Mouse (Mus musculus) heart, embryonic 10.5 days (tissue): ENCODE data around the gene Anp32b. TPM values are rescaled to one million over a fixed set of nuclear protein-coding genes. Genes with fewer than 3 reads are reported as not detected.
A peak's percentile ranks its signal among the peaks of the same experiment; 100 is the strongest.

Experiments used
- DNase-seq: peaks from one replicate; pipeline ENCODE4 v3.0.0-alpha.2; 2017; ENCODE audit warnings: low spot score
- H3K27ac ChIP-seq: fragments of 300-500 bp; sonication (generic); 2 replicates; pipeline ENCODE4 v1.5.1; 2016; ENCODE audit warnings: mild to moderate bottlenecking
- H3K27me3 ChIP-seq: fragments of 300-500 bp; sonication (generic); 2 replicates; pipeline ENCODE4 v1.6.1; 2016; ENCODE audit warnings: mild to moderate bottlenecking; ENCODE audit not compliant: poor library complexity, insufficient read depth, severe bottlenecking
- H3K36me3 ChIP-seq: fragments of 300-500 bp; sonication (generic); 2 replicates; pipeline ENCODE4 v1.6.1; 2016; ENCODE audit warnings: mild to moderate bottlenecking, moderate library complexity
- H3K4me1 ChIP-seq: fragments of 300-500 bp; sonication (generic); 2 replicates; pipeline ENCODE4 v1.6.1; 2016; ENCODE audit warnings: mild to moderate bottlenecking
- H3K4me3 ChIP-seq: fragments of 300-500 bp; sonication (generic); 2 replicates; pipeline ENCODE4 v1.5.1; 2016; ENCODE audit warnings: mild to moderate bottlenecking, moderate library complexity
- H3K9me3 ChIP-seq: fragments of 300-500 bp; sonication (generic); 2 replicates; pipeline ENCODE4 v1.6.1; 2016; ENCODE audit warnings: mild to moderate bottlenecking, moderate library complexity
- WGBS: fragments of 180-500 bp; shearing (Covaris S2); methylation state at CpG from one replicate; pipeline ENCODE4 v1.1.7; 2016; 5-methylcytosine and 5-hydroxymethylcytosine counted together
- polyA plus RNA-seq: library from polyadenylated mRNA; unstranded; fragments of >200 nt; fragmentation: Nextera tagmentation; extraction: Ambion mirVana; gene quantifications from 2 replicates; pipeline ENCODE4 v1.2.1, GENCODE M21; 2016

The Anp32b gene
- polyA plus RNA-seq: 246 and 343 TPM in 2 replicates

DNA sequence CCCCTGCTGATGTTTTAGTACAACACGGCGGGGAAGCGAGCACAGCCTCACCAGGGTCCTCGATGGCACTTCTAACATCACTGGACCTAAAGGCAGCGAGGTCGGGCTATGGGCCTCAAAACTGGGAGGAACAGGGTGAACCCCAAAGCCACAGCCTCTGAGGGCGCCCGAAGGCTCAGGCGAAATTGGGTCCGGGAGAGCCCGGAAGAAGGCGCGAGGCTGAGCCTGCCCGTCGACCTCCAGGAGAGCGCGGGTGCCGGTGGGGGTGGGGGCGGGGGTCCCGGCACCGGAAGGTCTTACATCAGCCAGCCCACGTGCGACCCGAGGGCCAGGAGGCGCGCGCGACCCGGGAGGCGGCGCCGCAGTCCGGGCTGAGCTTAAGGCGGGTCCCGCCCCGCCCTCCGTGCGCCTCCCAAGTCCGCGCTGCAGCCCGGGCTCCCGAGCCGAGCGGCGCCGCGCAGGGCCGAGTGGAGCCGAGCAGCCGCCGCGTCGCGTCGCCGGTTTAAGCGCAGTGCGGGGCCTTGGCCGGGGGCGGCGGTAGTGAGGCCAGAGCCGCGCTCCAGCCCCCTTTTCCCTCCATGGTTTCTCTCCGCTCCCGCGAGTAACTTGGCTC is at the start of gene Anp32b:
Anp32b (plus strand) TSS at position 384 of the 613 bp plus-strand sequence.
- no peaks in the 10 kb centered on the region for H3K36me3 ChIP-seq
- H3K9me3 ChIP-seq: no peaks in the 10 kb centered on the region
- H3K27me3 ChIP-seq: no peaks in the 10 kb centered on the region
- H3K4me1 ChIP-seq: peaks cover 39% of the 10 kb centered on the region
- WGBS: under 1% methylated on average over 64 of the region's 66 CpGs
- DNase-seq: peak; percentile 96
- peak within 1 kb of the TSS; percentile 92 for H3K4me3 ChIP-seq
- peak within 1 kb of the TSS; percentile 100 for H3K27ac ChIP-seq

DNA sequence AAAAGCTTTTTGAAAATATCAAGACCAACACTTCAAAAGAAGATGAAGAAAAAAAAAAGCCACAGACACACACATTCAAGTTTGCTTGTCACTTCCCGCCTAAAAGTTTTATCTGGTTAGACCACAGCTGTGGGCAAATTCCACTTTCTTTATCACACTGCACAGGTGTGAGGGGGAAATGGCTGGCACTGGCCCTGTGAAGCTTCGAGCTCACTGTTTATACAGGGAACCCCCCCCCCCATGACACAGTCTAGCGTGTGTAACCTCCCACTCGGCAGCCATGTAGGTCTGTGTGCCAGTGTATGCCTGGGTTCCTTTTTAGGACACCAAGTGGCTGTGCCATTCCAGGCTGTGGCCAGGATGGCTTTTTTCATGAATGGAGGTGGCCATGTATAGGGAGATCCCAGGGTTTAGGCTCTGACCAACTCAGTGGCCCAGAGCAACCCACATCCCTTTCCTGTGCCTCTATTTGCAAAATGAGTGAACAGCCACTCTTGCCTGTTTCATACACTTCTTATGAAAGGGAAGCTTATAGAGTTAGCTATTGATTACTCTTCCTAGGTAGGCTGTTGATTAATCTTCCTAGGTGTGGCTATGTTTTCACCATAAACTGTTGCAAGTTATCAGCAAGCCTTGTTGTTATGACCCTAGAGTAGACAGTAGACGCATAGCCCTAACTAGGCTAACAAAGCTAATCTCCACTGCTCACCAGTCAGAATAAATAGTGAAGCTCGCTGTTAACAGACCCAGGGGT is 46.5 kb upstream of the Anp32b start:
- peak overlapping the region; percentile 23; the same call in 1 of the 2 replicates for H3K4me3 ChIP-seq
- no peaks in the 10 kb centered on the region for H3K36me3 ChIP-seq
- 70% methylated on average over 6 of the region's 6 CpGs for WGBS
- DNase-seq: peak; percentile 91
- H3K27ac ChIP-seq: peak overlapping the region; percentile 76
- no peaks in the 10 kb centered on the region for H3K27me3 ChIP-seq
- no peaks in the 10 kb centered on the region; the same call in 1 of the 2 replicates for H3K4me1 ChIP-seq
- H3K9me3 ChIP-seq: no peaks in the 10 kb centered on the region

- Histone ChIP-seq H3K36me3 (no peaks in the 10 kb centered on the region), H3K27ac (peak overlapping the region; percentile 69; the same call in 1 of the 2 replicates)
These were observed 43.6 kb upstream of the Anp32b start for GRCm38 (mm10) chr4:46406966-46407703.

DNA sequence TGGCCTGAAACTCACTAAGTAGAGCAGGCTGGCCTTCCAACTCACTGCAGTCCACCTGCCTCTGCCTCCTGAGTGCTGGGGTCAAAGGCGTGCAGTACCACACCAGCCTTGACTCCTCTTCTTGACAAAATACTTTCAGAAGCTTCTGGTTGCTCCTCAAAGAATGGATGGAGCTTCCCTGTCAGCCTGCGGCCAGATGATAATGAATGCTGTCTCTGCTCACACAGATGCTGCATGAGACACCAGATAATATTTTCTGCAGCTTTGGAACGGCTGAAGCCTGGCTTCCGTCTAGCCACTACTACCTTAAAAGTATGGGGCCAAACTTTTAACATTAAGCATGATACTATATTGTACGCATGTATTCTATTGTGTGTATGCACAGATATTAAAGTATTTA is 40.0 kb upstream of the Anp32b start:
- H3K36me3 ChIP-seq: no peaks in the 10 kb centered on the region
- peak; percentile 91 for DNase-seq
- H3K9me3 ChIP-seq: no peaks in the 10 kb centered on the region
- H3K27me3 ChIP-seq: no peaks in the 10 kb centered on the region
- WGBS: 77% methylated on average over 5 of the region's 5 CpGs
- no peaks in the 10 kb centered on the region; the same call in 1 of the 2 replicates for H3K4me1 ChIP-seq
- H3K27ac ChIP-seq: peak overlapping the region; percentile 49; the same call in 1 of the 2 replicates
- no peak overlapping the region for H3K4me3 ChIP-seq

More at GRCm38 (mm10) chr4:46406966-46407703, 43.6 kb upstream of the Anp32b start:
- H3K27me3 ChIP-seq: no peaks in the 10 kb centered on the region
- peak; percentile 92 for DNase-seq
- no peak overlapping the region for H3K4me3 ChIP-seq
- no peaks in the 10 kb centered on the region for H3K9me3 ChIP-seq
- H3K4me1 ChIP-seq: no peaks in the 10 kb centered on the region; the same call in 1 of the 2 replicates
- 72% methylated on average over 8 of the region's 8 CpGs for WGBS

DNA sequence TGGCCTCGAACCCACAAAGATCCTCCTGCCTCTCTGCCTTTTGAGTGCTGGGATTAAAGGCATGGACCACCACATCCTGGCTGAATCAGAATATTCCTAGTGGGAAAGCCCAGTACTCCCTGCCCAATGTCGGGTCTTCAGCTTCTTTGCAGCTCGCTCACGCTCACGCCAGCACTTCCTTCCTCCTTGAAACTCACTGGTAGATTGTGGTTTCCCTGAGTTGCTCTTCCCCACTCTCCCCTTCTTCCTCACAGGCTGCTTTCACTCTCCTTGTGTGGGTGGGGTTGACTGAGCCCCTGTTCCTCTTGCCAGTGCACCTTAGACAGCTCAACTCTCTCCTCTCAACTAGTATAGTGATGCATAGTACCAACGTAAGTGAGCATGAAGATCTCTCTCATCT is 39.2 kb upstream of the Anp32b start:
- Histone ChIP-seq H3K4me1 (no peaks in the 10 kb centered on the region; the same call in 1 of the 2 replicates), H3K9me3 (no peaks in the 10 kb centered on the region), H3K27ac (peak overlapping the region; percentile 49), H3K36me3 (no peaks in the 10 kb centered on the region), H3K27me3 (no peaks in the 10 kb centered on the region), H3K4me3 (no peak overlapping the region)
- WGBS: 71% methylated on average over 6 of the region's 6 CpGs
- DNase-seq: no peak

- H3K9me3 ChIP-seq: no peaks in the 10 kb centered on the region
- 0 out of 2 replicates have a peak overlapping the region, but pooled peaks have one; percentile 49 for H3K27ac ChIP-seq
- 52% methylated on average over 1 of the region's 1 CpGs for WGBS
- DNase-seq: no peak
- H3K36me3 ChIP-seq: no peaks in the 10 kb centered on the region
- H3K4me1 ChIP-seq: no peaks in the 10 kb centered on the region; the same call in 1 of the 2 replicates
- H3K27me3 ChIP-seq: no peaks in the 10 kb centered on the region
- no peak overlapping the region for H3K4me3 ChIP-seq
These were observed 38.6 kb upstream of the Anp32b start for GRCm38 (mm10) chr4:46412113-46412512.

- Histone ChIP-seq H3K9me3 (no peaks in the 10 kb centered on the region), H3K36me3 (no peaks in the 10 kb centered on the region), H3K27me3 (no peaks in the 10 kb centered on the region), H3K27ac (no peak within 1 kb of the TSS; the same call in 1 of the 2 replicates), H3K4me3 (no peak within 1 kb of the TSS), H3K4me1 (no peaks in the 10 kb centered on the region; the same call in 1 of the 2 replicates)
- WGBS: 79% methylated on average over 7 of the region's 7 CpGs
- DNase-seq: no peak
These were observed 37.3 kb upstream of the Anp32b start, which contains the start of gene Hemgn for GRCm38 (mm10) chr4:46413406-46413805. Gene Hemgn, minus strand, starts transcription at chr4:46413506.

DNA sequence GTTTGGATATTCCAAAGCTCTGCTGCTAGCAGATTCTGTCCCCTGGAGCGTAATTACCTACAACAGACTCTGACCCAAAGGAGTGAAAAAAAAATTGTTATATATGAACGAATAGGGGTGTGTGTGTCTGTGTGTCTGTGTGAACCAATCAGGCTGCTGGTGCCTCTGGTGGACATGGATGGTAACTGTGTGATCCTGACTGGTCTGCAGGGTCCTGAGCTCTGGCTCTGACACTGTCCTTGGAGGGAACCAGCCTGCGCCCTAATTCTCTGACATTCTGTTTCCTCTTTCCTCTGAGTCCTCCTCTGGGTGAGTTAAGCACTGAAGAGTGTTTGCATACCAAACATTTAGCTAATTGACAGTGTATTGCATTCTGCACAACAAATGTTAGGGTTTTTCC is 33.2 kb upstream of the Anp32b start:
- WGBS: 56% methylated on average over 3 of the region's 3 CpGs
- no peak for DNase-seq
- H3K9me3 ChIP-seq: no peaks in the 10 kb centered on the region

GRCm38 (mm10) chr4:46418851-46419250 is 31.9 kb upstream of the Anp32b start:
- Histone ChIP-seq H3K27ac (no peak overlapping the region), H3K4me1 (no peaks in the 10 kb centered on the region), H3K36me3 (no peaks in the 10 kb centered on the region), H3K9me3 (no peaks in the 10 kb centered on the region), H3K4me3 (no peak overlapping the region), H3K27me3 (no peaks in the 10 kb centered on the region)
- 67% methylated on average over 9 of the region's 9 CpGs for WGBS
- DNase-seq: no peak

More for the DNA sequence above, 33.2 kb upstream of the Anp32b start:
- H3K4me1 ChIP-seq: no peaks in the 10 kb centered on the region
- H3K27me3 ChIP-seq: no peaks in the 10 kb centered on the region
- H3K4me3 ChIP-seq: no peak overlapping the region
- H3K27ac ChIP-seq: no peak overlapping the region
- H3K36me3 ChIP-seq: no peaks in the 10 kb centered on the region

- Histone ChIP-seq H3K27me3 (no peaks in the 10 kb centered on the region), H3K9me3 (no peaks in the 10 kb centered on the region), H3K4me3 (no peak overlapping the region), H3K4me1 (no peaks in the 10 kb centered on the region), H3K36me3 (no peaks in the 10 kb centered on the region), H3K27ac (no peak overlapping the region)
- WGBS: 76% methylated on average over 8 of the region's 8 CpGs
- no peak for DNase-seq
These were observed 28.1 kb upstream of the Anp32b start for GRCm38 (mm10) chr4:46422625-46423024.

DNA sequence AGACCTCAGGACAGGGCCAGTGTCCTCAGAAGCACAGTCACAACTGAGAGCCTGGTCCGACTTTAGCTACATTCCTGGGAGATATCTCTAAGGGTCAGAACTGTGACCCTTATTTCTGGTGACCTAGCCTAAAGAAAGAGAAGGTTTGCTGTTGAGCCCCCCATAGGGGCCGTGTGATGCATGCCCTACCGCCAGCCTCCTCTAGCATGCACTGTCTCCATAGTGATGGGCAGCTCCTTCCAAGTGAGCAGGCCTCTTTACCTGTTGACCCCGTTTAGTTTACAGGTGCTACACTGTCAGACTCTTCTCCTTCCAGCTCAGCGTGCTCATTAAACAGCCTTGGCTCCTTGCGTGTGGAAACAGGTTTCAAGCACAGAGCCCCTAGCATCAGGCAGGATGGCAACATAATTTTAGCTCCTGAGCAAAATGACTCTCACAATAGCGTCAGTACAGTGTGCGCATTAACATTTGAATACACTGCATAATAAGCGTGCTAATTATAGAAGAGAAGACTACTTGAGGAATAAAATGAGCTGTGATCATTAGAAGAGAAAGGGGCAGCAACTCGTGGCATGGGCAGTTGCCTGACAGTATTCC is 21.7 kb upstream of the Anp32b start:
- WGBS: 66% methylated on average over 10 of the region's 10 CpGs
- Histone ChIP-seq H3K27me3 (no peaks in the 10 kb centered on the region), H3K27ac (no peak overlapping the region), H3K9me3 (no peaks in the 10 kb centered on the region), H3K4me1 (no peaks in the 10 kb centered on the region), H3K4me3 (no peak overlapping the region), H3K36me3 (no peaks in the 10 kb centered on the region)
- no peak for DNase-seq

- WGBS: 76% methylated on average over 12 of the region's 12 CpGs
- Histone ChIP-seq H3K4me3 (no peak overlapping the region), H3K27me3 (no peaks in the 10 kb centered on the region), H3K36me3 (no peaks in the 10 kb centered on the region), H3K27ac (peak overlapping the region; percentile 49; the same call in 1 of the 2 replicates), H3K9me3 (no peaks in the 10 kb centered on the region), H3K4me1 (no peaks in the 10 kb centered on the region)
- peak; percentile 91 for DNase-seq
These were observed 18.2 kb upstream of the Anp32b start for GRCm38 (mm10) chr4:46432339-46433036.
